Mouse (Mus musculus) heart, embryonic 14.5 days (tissue): ENCODE measurements at regions not wholly inside any gene's neighbourhood (a gene's known extent, or its start where the extent isn't known, plus 50 kb on each side); places are given as distances from the start of the nearest gene placed in this dataset.

Experiments used
- ATAC-seq: fragments of 200-750 bp; cut with Nextera tagmentation; 2 replicates; pipeline ENCODE4 v1.8.0; 2017; ENCODE audit warnings: low read depth, moderate TSS enrichment; ENCODE audit not compliant: insufficient number of reproducible peaks, insufficient read depth, low FRiP score
- H3K27ac ChIP-seq, 2 experiments: fragments of 200-500 bp in 1 of 2; fragments of 300-500 bp in 1 of 2; sonication (generic) in 1 of 2; replicated peaks in 1 of 2; 2 replicates each; pipeline ENCODE4 v1.5.1; 2012 to 2014; ENCODE audit warnings: low read depth in 2 of 2, low read length in 2 of 2, control low read depth in 1 of 2, mild to moderate bottlenecking in 1 of 2, mixed read lengths in 1 of 2; ENCODE audit not compliant: control insufficient read depth in 1 of 2, insufficient read depth in 1 of 2
- H3K27me3 ChIP-seq: fragments of 300-500 bp; sonication (generic); 2 replicates; pipeline ENCODE4 v1.6.1; 2014; ENCODE audit warnings: mild to moderate bottlenecking, low read length, control low read depth; ENCODE audit not compliant: control insufficient read depth, insufficient read depth
- H3K36me3 ChIP-seq: fragments of 300-500 bp; sonication (generic); 2 replicates; pipeline ENCODE4 v1.6.1; 2014; ENCODE audit warnings: mild to moderate bottlenecking, control low read depth, low read length, mixed read lengths; ENCODE audit not compliant: control insufficient read depth, insufficient read depth
- H3K4me1 ChIP-seq, 2 experiments: fragments of 200-500 bp in 1 of 2; fragments of 300-500 bp in 1 of 2; sonication (generic) in 1 of 2; 2 replicates each; pipeline ENCODE4 v1.6.1; 2012 to 2014; ENCODE audit warnings: low read length in 2 of 2, control low read depth in 1 of 2, mixed read lengths in 1 of 2; ENCODE audit not compliant: control insufficient read depth in 2 of 2, insufficient read depth in 2 of 2
- H3K4me2 ChIP-seq: fragments of 300-500 bp; sonication (generic); 2 replicates; pipeline ENCODE4 v1.6.1; 2014; ENCODE audit warnings: mild to moderate bottlenecking, low read length
- H3K4me3 ChIP-seq, 2 experiments: fragments of 200-500 bp in 1 of 2; fragments of 300-500 bp in 1 of 2; sonication (generic) in 1 of 2; 2 replicates each; pipeline ENCODE4 v1.5.1; 2012 to 2014; ENCODE audit warnings: low read length in 2 of 2, mild to moderate bottlenecking in 2 of 2, control low read depth in 1 of 2, low read depth in 1 of 2, moderate library complexity in 1 of 2; ENCODE audit not compliant: control insufficient read depth in 1 of 2, insufficient read depth in 1 of 2
- H3K9ac ChIP-seq: fragments of 300-500 bp; sonication (generic); 2 replicates; pipeline ENCODE4 v1.6.1; 2014; ENCODE audit warnings: mild to moderate bottlenecking, low read length
- H3K9me3 ChIP-seq: fragments of 300-500 bp; sonication (generic); 2 replicates; pipeline ENCODE4 v1.6.1; 2016; ENCODE audit warnings: low read length, control low read depth; ENCODE audit not compliant: control insufficient read depth
- WGBS: fragments of 180-500 bp; shearing (Covaris S2); extraction: QIAGEN DNeasy Blood & Tissue Kit; methylation state at CpG from one replicate; pipeline ENCODE4 v1.1.7; 2014; 5-methylcytosine and 5-hydroxymethylcytosine counted together

DNA sequence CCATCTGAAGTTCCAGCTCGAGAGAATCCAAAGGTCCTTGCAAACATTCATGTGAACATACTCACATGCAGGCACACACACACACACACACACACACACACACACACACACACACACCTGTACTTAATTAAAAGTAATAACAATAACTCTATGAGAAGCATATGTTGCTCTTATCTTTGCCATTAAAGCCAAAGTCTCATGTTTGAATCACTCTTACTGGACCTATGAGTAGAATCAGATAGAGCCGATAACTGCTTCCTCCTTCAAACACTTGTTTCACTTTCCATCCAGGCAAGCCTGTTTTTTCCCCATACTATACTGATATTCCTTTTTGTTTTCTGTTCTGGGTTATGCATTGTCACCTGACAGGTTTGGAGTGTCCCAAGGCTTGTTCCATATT is 65.3 kb upstream of the Rgs1 start:
- no peaks in the 10 kb centered on the region for H3K9me3 ChIP-seq
- no peak for ATAC-seq
- H3K4me2 ChIP-seq: no peak overlapping the region
- 79% methylated on average over 2 of the region's 2 CpGs for WGBS
- H3K27me3 ChIP-seq: no peaks in the 10 kb centered on the region
- H3K4me3 ChIP-seq: no peak overlapping the region
- H3K36me3 ChIP-seq: no peaks in the 10 kb centered on the region
- H3K27ac ChIP-seq: no peak overlapping the region
- H3K9ac ChIP-seq: no peak overlapping the region
- H3K4me1 ChIP-seq: no peaks in the 10 kb centered on the region

DNA sequence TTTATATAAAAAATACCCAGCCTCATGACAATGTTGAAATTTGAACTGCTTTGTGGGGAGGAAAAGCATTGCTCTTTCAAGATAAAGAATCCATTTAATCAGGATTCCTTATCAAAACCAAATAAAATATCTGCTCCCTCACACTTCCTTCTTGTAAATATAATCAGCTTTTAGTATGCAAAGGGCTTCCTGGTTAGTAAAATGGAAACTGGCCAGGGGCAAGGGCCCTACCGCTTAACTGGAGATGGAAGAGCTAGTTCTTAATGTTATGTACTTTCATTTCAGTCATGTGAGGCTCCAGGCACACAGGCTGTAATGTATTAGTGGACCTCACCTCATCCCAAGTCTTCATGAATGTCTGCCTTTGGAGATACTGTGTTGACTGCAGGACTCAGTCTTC is 64.3 kb upstream of the Rgs1 start:
- Histone ChIP-seq H3K27ac (no peak overlapping the region), H3K9me3 (no peaks in the 10 kb centered on the region), H3K4me2 (no peak overlapping the region), H3K27me3 (no peaks in the 10 kb centered on the region), H3K4me1 (no peaks in the 10 kb centered on the region), H3K36me3 (no peaks in the 10 kb centered on the region), H3K4me3 (no peak overlapping the region), H3K9ac (no peak overlapping the region)
- WGBS: 55% methylated on average over 1 of the region's 1 CpGs
- ATAC-seq: no peak

DNA sequence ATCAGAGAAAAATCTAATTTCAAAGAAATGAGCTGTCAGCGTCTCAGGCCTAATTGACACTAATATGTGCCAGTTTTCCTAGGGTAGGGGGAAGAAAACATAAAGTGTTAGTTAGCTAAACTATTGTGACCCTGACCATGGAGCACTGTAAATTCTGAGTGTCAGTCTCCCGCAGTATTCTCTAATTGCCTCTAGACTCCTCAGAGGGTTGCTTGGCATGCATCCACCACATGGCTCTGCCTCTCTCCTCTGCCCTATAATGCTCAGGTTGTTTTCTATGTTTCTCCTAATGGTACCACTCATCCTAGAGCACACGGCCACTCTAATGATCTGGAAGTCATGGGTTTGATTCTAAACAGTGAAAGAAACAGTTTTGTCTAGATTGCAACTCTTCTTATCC is 60.9 kb upstream of the Rgs1 start:
- WGBS: 80% methylated on average over 3 of the region's 3 CpGs
- no peak overlapping the region for H3K9ac ChIP-seq
- H3K4me1 ChIP-seq: no peaks in the 10 kb centered on the region
- H3K9me3 ChIP-seq: no peaks in the 10 kb centered on the region
- no peak overlapping the region for H3K4me2 ChIP-seq
- no peak overlapping the region for H3K4me3 ChIP-seq
- H3K27me3 ChIP-seq: no peaks in the 10 kb centered on the region
- ATAC-seq: no peak
- no peak overlapping the region for H3K27ac ChIP-seq
- H3K36me3 ChIP-seq: no peaks in the 10 kb centered on the region

DNA sequence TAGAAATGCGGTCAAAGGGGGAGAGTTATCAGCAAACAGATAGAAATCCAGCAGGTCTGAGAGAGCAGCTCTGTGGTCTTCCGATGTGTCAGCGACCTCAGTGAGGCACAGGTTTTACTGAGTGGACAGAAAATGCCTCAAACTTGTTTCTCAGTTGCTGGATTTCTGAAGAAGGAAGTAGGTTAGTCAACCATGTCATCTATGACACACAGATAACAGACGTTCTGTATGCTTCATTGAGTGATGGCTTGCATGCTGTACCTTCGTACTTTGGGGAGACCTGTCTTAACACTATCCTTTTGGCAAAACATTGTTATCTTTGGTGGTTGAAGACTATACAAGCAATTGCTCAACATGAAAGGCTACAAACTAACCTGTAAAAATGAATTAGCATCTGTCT is 59.3 kb upstream of the Rgs1 start:
- Histone ChIP-seq H3K9ac (no peak overlapping the region), H3K27me3 (no peaks in the 10 kb centered on the region), H3K36me3 (no peaks in the 10 kb centered on the region), H3K4me3 (no peak overlapping the region), H3K9me3 (no peaks in the 10 kb centered on the region), H3K27ac (no peak overlapping the region), H3K4me2 (no peak overlapping the region), H3K4me1 (no peaks in the 10 kb centered on the region)
- no peak for ATAC-seq
- WGBS: 65% methylated on average over 5 of the region's 5 CpGs

DNA sequence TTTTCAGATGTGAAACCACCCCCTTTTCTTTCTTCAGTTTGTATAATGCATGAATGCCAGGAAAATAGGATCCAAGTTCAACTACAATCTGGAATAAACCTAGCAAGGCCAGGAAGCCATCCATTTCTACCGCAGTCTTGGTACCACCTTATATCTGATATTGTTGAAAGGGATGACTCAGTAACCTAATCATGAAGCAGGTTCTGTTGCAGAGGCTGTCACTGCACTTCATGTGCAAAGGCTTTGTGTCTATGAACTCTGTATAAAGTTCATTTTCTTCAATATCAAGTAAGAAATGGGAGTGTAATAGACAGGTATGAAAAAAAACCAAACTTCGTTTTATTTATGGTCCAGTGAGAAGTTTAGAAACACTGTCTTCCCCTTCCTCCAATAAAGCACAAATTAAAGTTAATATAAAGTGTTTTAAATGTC is 58.8 kb upstream of the Rgs1 start:
- H3K4me3 ChIP-seq: no peak overlapping the region
- no peaks in the 10 kb centered on the region for H3K27me3 ChIP-seq
- H3K4me1 ChIP-seq: no peaks in the 10 kb centered on the region
- H3K36me3 ChIP-seq: no peaks in the 10 kb centered on the region
- 91% methylated on average over 2 of the region's 2 CpGs for WGBS
- ATAC-seq: no peak
- no peak overlapping the region for H3K9ac ChIP-seq
- H3K4me2 ChIP-seq: no peak overlapping the region
- H3K9me3 ChIP-seq: no peaks in the 10 kb centered on the region
- H3K27ac ChIP-seq: no peak overlapping the region

DNA sequence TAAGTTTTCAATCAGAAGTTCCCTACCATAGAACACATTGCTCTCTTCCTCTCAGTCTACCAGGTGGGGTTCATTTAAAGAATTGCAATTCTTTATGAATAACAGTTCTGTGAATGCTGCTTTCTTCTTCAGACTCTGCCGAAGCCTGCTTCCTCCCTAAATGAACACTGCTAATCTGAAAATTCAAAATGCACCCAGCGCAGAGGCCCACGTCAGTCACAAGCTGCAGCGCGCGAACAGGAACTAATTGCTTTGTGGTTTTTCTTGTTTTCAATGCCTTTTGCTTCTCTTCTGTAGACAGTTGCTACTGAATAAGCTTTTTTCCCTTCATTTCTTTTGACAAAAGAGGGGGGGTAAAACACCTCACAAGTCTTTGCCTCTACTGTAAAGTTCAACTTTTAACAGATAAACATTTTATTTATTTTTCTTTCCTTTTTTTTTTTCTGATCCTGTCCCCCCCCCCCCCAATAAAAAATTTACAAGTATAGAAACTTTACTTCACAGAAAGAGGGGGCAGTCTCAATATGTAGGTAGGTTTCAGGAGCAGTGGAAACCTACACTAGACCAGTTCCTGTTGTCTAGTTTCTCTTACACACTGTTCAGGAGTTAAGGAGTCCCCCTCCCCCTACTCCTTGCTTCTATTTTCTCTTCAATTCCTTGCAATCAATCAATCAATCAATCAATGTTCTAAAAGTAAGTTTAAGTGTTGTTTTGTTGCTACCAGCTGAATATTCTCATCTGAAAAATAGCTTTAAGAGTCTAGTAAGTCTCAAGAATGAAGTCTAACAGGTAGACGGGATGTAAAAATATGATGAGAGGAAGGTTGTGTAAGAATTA is 58.2 kb upstream of the Rgs1 start:
- H3K9ac ChIP-seq: no peak overlapping the region
- ATAC-seq: no peak
- no peak overlapping the region for H3K4me3 ChIP-seq
- no peaks in the 10 kb centered on the region for H3K36me3 ChIP-seq
- H3K4me1 ChIP-seq: no peaks in the 10 kb centered on the region
- H3K27ac ChIP-seq: no peak overlapping the region
- H3K27me3 ChIP-seq: no peaks in the 10 kb centered on the region
- H3K9me3 ChIP-seq: no peaks in the 10 kb centered on the region
- H3K4me2 ChIP-seq: no peak overlapping the region
- WGBS: 85% methylated on average over 7 of the region's 7 CpGs

DNA sequence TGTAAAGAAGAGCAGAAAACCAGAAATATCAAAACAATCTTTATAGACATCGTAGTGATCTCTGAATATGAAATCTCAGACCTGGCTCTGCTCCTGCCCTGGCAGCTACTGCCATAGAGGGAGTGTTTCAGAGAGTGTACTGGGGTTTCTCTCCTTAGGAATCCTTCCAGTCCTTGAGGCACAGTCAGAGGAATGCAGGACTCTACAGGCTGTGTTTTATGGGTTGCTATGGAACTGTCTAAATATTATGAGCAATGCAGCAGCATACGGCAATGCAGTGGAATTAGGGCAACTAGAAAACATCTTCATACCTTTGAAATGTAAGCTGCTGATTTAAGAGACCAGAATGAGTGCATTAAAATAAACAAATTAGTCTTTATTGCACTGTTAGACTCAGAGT is 57.2 kb upstream of the Rgs1 start:
- no peak overlapping the region for H3K9ac ChIP-seq
- no peaks in the 10 kb centered on the region for H3K9me3 ChIP-seq
- H3K4me1 ChIP-seq: no peaks in the 10 kb centered on the region
- no peak overlapping the region for H3K4me3 ChIP-seq
- no peak overlapping the region for H3K27ac ChIP-seq
- 25% methylated on average over 2 of the region's 2 CpGs for WGBS
- H3K36me3 ChIP-seq: no peaks in the 10 kb centered on the region
- H3K4me2 ChIP-seq: no peak overlapping the region
- H3K27me3 ChIP-seq: no peaks in the 10 kb centered on the region
- no peak for ATAC-seq

DNA sequence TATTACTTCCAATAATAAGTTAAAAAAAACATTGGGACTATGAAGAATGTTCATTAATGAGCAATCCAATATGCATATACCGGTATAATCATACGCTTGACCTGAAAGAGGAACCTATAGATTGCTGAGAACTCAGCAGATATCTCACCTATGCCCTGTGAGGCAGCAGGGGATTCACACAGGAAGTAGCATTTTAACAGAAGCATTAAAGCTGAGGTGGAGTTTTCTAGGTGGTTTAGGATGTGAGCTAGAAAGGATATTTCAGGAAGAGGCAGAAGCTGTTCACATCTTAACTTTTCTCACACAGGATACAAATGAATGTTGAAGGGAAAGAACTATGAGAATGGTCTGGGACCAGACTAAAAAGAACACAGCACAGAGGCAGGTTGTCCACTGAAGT is 51.6 kb upstream of the Rgs1 start:
- no peak overlapping the region for H3K4me3 ChIP-seq

More for the DNA sequence above, 51.6 kb upstream of the Rgs1 start:
- no peak overlapping the region for H3K27ac ChIP-seq
- H3K27me3 ChIP-seq: no peaks in the 10 kb centered on the region
- H3K9ac ChIP-seq: no peak overlapping the region
- H3K9me3 ChIP-seq: no peaks in the 10 kb centered on the region
- 79% methylated on average over 2 of the region's 2 CpGs for WGBS
- H3K36me3 ChIP-seq: no peaks in the 10 kb centered on the region
- ATAC-seq: no peak
- H3K4me1 ChIP-seq: no peaks in the 10 kb centered on the region
- H3K4me2 ChIP-seq: no peak overlapping the region
